Mouse (Mus musculus) kidney, postnatal 14 days (tissue): ENCODE measurements at regions not wholly inside any gene's neighbourhood (a gene's known extent, or its start where the extent isn't known, plus 50 kb on each side); places are given as distances from the start of the nearest gene placed in this dataset.

Experiments used
- DNase-seq: peaks from one replicate; pipeline ENCODE4 v3.0.0; 2022; ENCODE audit warnings: mixed read lengths

- DNase-seq: no peak
Measured at GRCm38 (mm10) chr9:52839996-52840395, 160.4 kb upstream of the AI593442 start.

- no peak for DNase-seq
Measured at GRCm38 (mm10) chr9:52836151-52836630, 156.6 kb upstream of the AI593442 start.

DNA sequence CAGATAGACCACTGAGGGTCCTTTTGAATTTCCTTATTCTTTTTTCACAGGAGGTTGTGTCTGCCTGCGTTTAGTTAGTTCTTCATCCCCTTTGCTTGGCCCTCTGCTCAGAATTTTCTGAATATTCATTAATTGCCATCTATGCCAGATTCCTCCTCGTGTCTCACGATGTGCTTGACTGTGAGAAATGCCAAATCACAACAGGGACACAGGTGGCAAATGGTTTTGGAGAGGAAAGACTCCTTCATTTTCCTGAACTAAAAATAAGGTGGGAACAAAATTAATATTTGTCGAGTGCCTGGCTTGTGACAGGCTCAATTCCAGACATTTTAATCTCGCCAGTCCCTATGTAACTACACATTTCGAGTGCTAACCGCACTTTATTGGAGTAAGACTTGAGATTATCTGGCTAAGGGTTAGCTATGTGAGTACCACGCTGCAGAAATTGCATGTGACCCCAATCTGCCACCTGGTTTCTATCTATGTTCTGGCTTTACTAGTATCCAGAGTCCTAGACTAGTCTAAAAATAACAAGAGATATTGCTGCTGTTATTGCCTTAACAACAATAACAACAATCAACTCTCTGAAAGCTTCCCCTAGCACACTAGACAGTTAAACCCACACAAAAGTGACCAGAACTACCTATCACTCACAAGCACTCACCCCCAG, 156.0 kb upstream of the AI593442 start:
- no peak for DNase-seq

DNA sequence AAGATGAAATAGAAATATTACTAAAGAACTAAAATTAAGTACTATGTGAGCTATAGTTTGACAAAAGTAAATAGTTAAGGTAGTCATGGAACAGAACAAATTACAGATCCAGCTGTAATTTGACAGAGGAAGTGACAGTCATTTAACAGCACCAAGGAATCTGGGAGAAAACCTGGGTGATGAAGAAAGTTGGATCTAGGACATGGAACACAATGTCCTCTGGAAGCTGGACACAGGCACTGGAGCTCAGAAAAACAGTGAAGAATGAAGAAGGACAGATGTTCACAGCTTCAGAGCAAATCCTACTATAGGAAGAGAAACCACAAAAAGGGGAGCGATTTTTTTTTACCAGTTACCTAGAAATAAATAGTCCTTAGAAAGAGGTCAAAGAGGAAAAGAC, 147.2 kb upstream of the AI593442 start:
- DNase-seq: no peak

- no peak for DNase-seq
Measured at GRCm38 (mm10) chr9:52816309-52816708, 136.7 kb upstream of the AI593442 start.

DNA sequence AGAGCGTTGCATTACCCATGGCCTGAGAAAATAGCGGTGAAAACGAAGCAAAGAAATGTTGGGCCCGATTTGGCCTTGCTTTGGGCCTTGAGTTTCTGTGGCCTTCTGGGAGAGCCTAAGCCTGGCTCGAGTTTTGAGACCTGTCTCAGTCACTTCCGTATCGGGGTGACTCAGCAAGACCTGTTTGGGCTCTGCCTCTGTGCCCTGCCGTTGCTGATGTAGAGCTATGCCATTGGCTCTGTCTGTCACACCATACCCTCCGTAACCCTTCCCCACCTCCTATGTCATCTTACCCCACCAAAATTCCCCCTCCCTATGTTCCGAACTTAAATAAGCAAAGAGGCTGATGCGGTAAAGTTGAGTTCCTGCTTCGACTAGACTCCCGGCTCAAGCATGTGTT, 123.4 kb upstream of the AI593442 start:
- DNase-seq: no peak

DNA sequence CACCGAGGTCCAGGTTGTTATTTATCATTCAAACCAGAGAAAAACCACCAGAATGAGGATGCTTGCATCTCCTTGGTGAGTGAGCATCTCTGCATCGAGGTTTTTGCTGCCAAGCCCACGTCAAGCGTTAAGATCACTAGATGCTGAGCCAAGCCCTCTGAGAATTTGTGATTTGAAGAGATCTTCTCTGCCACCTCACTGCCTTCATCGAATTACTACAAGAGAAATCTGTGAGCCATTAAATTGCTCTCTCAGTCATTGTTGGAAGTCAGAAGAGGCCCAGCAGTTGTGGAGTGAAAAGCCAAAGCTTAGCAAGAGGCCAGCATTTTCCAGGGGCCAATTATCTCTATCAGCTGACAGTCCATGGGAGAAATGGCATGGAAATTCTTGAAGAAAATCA, 122.2 kb upstream of the AI593442 start:
- DNase-seq: no peak

- DNase-seq: no peak
Measured at GRCm38 (mm10) chr9:52800476-52800875, 120.9 kb upstream of the AI593442 start.

DNA sequence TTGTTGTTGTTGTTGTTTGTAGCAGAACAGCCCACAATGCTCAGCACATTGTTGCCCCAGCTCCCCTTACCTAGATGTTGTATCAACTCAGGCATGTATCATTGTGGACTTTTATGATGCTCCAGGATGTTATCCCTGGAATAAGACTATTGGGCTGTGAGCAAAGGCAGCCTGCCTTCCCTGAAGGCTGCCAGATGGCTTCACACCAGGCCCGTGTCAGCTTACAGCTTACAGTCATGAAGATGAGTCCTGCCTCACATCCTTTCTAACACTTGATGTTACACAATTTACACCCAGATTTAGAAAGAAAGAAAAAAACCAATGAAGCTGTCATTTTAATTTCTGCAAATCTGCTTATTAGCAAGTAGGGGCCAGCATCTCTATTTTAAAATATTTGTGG, 113.0 kb upstream of the AI593442 start:
- DNase-seq: no peak

DNA sequence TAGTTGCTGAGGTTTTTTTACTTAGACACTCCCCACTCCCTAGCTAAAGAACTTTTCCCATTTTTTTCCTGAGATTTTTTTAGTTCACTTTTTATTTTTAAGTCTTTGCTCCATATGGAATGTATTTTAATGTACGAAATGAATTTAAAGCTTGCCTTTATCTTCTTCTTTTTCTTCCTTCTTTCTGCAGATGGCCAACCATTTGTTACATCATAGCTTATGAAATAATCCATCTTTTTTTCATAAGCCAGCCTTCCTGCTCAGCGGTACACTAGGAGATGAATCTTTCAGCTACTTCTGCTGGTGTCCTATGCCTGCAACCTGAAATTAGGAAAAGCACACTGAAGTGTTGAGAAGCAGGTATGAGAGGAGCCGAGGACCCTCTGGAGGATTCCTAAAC, 102.9 kb upstream of the AI593442 start:
- no peak for DNase-seq

GRCm38 (mm10) chr9:52776542-52776941, 97.0 kb upstream of the AI593442 start:
- no peak for DNase-seq

DNA sequence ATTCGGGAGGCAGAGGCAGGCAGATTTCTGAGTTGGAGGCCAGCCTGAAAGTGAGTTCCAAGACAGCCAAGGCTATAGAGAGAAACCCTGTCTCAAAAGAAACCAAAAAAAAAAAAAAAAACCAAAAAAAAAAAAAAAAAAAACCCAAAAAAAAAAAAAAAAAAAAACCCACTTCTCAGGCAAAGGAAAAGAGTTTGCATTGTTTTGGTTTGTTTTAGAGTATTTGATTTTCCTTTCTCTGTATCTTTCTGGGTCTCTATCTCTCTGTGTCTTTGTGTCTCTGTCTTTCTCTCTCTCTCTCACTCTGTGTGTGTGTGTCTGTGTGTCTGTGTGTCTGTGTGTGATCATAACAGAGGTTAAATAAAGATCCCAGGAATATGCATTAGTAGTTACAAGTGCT, 95.7 kb upstream of the AI593442 start:
- no peak for DNase-seq

GRCm38 (mm10) chr9:52768056-52768455, 88.5 kb upstream of the AI593442 start:
- DNase-seq: no peak

DNA sequence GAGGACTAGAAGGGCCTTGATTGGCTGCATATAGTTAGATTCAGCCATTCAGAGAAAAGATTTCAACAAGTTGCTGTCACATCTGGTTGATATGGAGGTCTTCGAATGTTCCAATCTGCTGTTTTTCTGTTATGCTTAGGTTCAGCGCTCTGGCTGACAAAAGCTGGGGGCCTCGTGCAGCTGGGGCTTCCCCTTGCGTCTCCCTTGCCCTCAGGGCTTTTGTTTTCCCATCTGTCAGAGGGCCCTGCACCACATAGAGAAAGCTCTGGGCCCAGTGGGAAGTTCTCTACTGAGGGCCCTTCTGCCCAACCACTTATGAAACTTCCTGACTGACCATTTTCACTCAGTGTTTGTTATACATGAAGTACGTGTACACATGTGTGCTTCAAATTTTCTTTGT, 86.2 kb upstream of the AI593442 start:
- no peak for DNase-seq

- no peak for DNase-seq
Measured at GRCm38 (mm10) chr9:52762836-52763235, 83.3 kb upstream of the AI593442 start.

- DNase-seq: no peak
Measured at GRCm38 (mm10) chr9:52761257-52761656, 81.7 kb upstream of the AI593442 start.

- no peak for DNase-seq
Measured at GRCm38 (mm10) chr9:52748366-52748765, 68.8 kb upstream of the AI593442 start.

GRCm38 (mm10) chr9:52738560-52739100, 59.0 kb upstream of the AI593442 start:
- DNase-seq: no peak
